Mouse (Mus musculus): ENCODE data around the gene Golph3l. TPM values are rescaled to one million over a fixed set of nuclear protein-coding genes. Genes with fewer than 3 reads are reported as not detected.
A peak's percentile ranks its signal among the peaks of the same experiment; 100 is the strongest.
"Not testable (repeated sequence)": the region's sequence is repeated elsewhere in the genome, so short reads cannot be mapped to it uniquely, and the experiment has no call there.

The Golph3l gene
- total RNA-seq, 2 experiments from 2014 or later, result 22.3 to 25.2 TPM

GRCm38 (mm10) chr3:95623991-95624515 lies 35.3 kb downstream of the Golph3l start:
- not testable (repeated sequence) for DNase-seq (ENCODE audit: extremely low spot score in 1 of 2, low spot score in 1 of 2)

GRCm38 (mm10) chr3:95624628-95625503 lies 36.1 kb downstream of the Golph3l start, which contains the start of gene Ensa:
Gene Ensa (plus strand): TSS chr3:95624993.
- DNase-seq (ENCODE audit: extremely low spot score in 1 of 2, low spot score in 1 of 2), result peak; percentile 87 to 95

GRCm38 (mm10) chr3:95627763-95628162 lies 39.0 kb downstream of the Golph3l start:
- DNase-seq (ENCODE audit: extremely low spot score in 1 of 2, low spot score in 1 of 2), result peak in 1 of 2 experiments; percentile 39

- peak in 1 of 2 experiments; percentile 52 for DNase-seq (ENCODE audit: extremely low spot score in 1 of 2, low spot score in 1 of 2)
Measured at GRCm38 (mm10) chr3:95629755-95630154, 41.0 kb downstream of the Golph3l start.

GRCm38 (mm10) chr3:95630856-95631255 lies 42.1 kb downstream of the Golph3l start:
- no peak for DNase-seq (ENCODE audit: extremely low spot score in 1 of 2, low spot score in 1 of 2)

- no peak for DNase-seq (ENCODE audit: extremely low spot score in 1 of 2, low spot score in 1 of 2)
Measured at GRCm38 (mm10) chr3:95631304-95631703, 42.6 kb downstream of the Golph3l start.

GRCm38 (mm10) chr3:95632648-95633588 lies 44.2 kb downstream of the Golph3l start:
- DNase-seq (ENCODE audit: extremely low spot score in 1 of 2, low spot score in 1 of 2), result no peak

GRCm38 (mm10) chr3:95635636-95636035 lies 46.9 kb downstream of the Golph3l start:
- DNase-seq (ENCODE audit: extremely low spot score in 1 of 2, low spot score in 1 of 2), result no peak

DNA sequence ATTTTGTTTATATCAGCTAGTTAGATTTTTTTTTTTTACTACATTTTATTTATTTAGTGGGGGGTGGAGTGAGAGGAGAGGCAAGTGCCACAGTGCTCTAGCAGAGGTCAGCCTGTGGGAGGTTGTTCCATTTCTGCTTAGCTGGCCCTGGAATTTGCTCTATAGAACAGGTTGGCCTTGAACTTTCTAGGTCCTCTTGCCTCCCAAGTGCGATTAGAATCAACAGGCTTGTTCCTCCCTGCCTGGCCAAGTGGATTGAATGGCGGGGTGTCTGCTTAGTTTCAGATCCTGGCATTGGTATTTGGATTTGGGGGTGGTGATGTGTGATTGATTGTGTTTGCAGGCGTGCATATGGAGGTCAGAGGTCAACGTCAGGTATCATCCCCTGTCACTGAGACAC lies 47.3 kb downstream of the Golph3l start:
- DNase-seq (ENCODE audit: extremely low spot score in 1 of 2, low spot score in 1 of 2), result no peak

- DNase-seq (ENCODE audit: extremely low spot score in 1 of 2, low spot score in 1 of 2), result no peak
Measured at GRCm38 (mm10) chr3:95639694-95640093, 51.0 kb downstream of the Golph3l start.

GRCm38 (mm10) chr3:95643097-95643496 lies 54.4 kb downstream of the Golph3l start:
- no peak for DNase-seq (ENCODE audit: extremely low spot score in 1 of 2, low spot score in 1 of 2)

GRCm38 (mm10) chr3:95645313-95646235 lies 56.8 kb downstream of the Golph3l start:
- no peak for DNase-seq (ENCODE audit: extremely low spot score in 1 of 2, low spot score in 1 of 2)

- no peak for DNase-seq (ENCODE audit: extremely low spot score in 1 of 2, low spot score in 1 of 2)
Measured at GRCm38 (mm10) chr3:95648016-95648415, 59.3 kb downstream of the Golph3l start.

GRCm38 (mm10) chr3:95650276-95651032 lies 61.7 kb downstream of the Golph3l start:
- no peak for DNase-seq (ENCODE audit: extremely low spot score in 1 of 2, low spot score in 1 of 2)

GRCm38 (mm10) chr3:95651033-95651373 lies 62.3 kb downstream of the Golph3l start:
- no peak for DNase-seq (ENCODE audit: extremely low spot score in 1 of 2, low spot score in 1 of 2)

GRCm38 (mm10) chr3:95651391-95652203 lies 62.9 kb downstream of the Golph3l start:
- DNase-seq (ENCODE audit: extremely low spot score in 1 of 2, low spot score in 1 of 2), result no peak

GRCm38 (mm10) chr3:95652204-95652811 lies 63.6 kb downstream of the Golph3l start:
- no peak for DNase-seq (ENCODE audit: extremely low spot score in 1 of 2, low spot score in 1 of 2)

- DNase-seq (ENCODE audit: extremely low spot score in 1 of 2, low spot score in 1 of 2), result no peak
Measured at GRCm38 (mm10) chr3:95652871-95653270, 64.1 kb downstream of the Golph3l start.

Data from layer of hippocampus, postnatal 25 days (tissue).